Mouse (Mus musculus) G1E-ER4 (cell line): ENCODE data around the gene Eva1a. TPM values are rescaled to one million over a fixed set of nuclear protein-coding genes. Genes with fewer than 3 reads are reported as not detected.

Experiments
- GATA1 ChIP-seq: IDR thresholded peaks from one replicate; pipeline ENCODE4 v1.8.0; 2012; ENCODE audit warnings: low read length, inconsistent platforms
- polyA plus RNA-seq: library from polyadenylated mRNA; stranded (reverse); fragments of >175 nt; gene quantifications from 2 replicates; pipeline ENCODE4 v1.2.3, GENCODE M21; 2012

The Eva1a gene
- polyA plus RNA-seq, 1 experiment: not detected

DNA sequence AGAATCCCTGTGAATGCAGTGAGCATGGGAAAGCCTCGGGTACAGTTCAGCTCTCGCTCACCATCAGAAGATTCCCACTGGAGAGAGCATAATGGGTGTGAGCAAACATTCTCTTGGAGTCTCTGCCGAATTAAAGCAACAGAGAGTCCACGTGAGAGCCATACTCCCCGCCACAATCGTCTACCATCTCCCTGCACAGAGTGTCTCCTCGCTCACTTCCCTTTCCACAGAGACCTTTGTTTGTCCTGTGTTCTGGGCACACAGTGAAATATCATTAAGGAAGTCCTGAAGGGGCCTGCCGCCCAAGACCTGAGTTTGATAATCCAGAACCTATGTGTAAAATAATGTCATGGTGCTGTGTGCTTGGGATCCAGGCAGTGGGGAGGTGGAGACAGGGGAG is 10.7 kb downstream of the Eva1a start:
- TF ChIP-seq GATA1: no peak

DNA sequence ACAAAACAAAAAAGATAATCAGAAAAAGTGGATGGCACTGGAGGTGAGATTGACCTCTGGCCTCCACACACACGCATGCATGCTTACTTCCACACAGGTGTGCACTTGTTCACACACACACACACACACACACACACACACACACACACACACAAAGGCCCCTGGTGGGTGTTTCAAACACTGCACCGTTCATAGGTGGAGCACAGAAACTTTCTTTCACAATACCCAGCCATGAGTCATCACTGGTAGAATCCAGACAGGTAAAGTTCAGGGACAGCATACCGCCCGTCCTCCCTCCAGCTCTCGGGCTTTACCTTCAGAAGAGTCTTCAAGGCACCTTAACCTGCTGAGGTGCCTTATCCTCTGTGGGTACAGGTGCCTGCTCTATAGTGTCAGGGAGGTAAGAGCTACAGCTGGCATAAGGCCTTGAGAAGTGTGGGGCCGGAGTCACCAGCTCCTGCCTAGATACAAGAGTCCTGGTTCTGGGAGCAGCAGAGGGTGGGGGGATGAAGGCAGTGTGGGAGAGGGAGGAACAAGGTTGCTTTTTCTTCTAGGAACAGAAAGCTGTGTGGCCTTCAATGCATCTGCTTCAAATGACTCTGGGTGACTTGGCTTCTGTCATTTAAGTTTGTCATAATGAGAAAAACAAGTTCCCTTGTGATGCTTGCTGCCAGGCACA is 11.3 kb downstream of the Eva1a start:
- no peak for TF ChIP-seq GATA1

DNA sequence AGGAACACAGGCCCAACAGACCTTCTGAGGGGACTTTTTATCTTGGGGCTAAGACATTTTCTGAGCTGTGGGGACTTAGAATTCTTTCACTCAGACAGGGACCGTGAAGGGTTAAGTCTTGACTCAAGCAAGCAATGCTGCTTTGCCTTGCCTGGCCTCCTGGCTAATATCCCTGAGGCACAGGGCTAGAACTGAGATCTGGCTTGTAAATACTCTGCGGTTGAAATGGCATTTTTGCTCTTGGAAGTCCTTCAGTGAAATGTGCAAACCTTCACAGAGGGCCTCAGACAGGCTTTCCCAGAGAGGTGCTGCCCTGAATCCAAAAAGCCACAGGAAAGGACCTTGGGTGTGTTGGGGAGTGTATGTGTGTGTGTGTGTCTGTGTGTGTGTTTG is 11.9 kb downstream of the Eva1a start:
- TF ChIP-seq GATA1: no peak

DNA sequence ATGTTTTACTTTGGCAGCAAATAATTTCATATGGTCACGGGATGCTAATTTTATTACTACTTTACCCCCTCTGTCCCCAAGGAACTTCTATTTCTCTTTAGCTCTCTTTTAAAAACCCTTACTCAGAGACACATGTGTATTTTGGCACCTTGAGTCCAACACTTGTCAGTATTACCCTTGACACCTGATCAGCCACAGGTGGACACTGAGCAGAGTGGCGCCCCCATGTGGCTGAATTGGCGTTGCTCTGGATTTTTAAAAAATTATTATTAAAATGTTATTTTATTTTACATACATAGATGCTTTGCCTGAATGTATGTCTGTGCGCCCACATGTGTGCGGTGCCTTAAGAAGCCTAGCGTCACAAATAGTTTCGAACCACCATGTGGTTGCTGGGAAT is 14.0 kb downstream of the Eva1a start:
- TF ChIP-seq GATA1: no peak

DNA sequence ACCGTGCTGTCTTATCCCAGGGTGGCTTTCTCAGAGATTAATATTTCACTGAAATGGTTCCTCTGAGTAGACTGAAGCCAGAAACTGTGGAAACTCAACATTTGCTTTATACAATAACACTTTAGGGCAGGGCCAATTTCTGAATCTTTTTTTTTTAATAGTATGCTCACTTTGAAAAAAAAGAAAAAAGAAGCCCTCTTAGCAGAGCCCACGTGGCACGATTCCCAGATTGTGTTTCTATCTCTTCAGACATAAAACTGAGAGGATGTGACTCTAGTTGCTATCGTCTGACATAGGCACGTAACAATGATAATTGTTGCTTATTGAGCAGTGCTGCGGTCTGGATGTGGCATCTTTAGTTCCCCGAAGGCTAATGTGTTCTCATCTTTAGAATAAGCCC is 19.1 kb downstream of the Eva1a start:
- TF ChIP-seq GATA1: no peak

DNA sequence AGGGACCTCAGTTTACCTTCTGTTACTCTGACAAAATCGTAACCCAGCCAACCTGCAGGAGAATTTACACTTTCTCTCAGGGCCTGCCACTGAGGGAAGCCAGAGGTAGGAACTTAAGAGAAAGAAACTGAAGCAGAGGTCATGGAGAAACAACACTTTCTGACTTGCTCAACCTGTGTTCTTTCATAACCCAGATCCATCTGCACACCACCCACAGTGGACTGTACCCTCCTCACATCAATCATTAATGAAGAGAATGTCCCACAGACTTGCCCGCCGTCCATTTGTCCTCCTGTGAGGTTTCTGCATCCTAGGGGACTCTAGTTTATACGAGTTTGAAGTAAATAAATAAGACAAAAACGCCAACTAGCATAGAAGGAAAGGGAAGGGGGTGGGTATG is 24.4 kb downstream of the Eva1a start:
- TF ChIP-seq GATA1: no peak

DNA sequence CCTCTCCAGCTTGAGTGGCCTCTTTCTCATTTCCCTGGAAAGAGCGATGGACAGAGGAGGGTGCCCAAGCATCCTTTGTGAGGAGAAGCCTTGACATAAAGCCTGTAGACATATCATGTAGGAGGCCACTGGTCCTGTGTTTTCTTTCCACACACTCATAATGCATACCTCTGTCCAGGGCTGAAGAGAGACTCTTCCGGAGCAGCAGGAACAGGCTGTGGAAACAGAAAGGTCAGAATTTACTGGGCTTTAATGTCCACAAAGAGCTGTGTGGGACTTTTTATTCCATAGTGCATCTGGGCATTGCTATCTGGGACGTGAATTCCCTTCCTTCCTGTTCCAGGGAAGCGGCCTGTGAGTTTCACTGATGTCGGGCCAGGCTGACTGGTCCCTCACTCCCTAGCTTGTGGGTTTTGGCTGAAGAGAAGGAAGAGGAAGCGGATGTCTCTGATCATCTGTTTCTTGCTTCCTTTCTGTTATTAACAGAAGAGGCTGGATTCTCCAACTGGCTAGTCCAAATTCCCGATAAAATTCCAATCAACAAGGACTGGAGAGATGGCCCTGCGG is 25.8 kb downstream of the Eva1a start:
- no peak for TF ChIP-seq GATA1

DNA sequence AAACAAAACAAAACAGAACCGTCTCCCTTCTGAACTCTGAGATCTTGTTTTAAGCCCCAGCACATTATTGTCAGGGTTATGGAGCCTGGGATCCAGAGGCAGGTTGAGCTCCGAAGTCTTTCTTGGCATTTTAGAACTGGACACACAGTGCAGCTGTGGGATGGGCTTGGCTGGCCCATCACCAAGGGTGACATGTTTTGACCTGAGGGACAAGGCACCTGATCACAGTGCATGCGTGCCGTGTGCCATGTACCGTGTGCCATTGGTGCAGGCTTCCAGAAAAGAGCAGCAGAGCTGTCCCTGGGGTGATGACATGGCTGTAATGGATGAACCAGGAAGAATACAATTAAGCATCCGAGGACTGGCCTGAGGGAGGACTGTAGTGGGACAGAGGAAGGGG is 29.6 kb downstream of the Eva1a start:
- no peak for TF ChIP-seq GATA1

DNA sequence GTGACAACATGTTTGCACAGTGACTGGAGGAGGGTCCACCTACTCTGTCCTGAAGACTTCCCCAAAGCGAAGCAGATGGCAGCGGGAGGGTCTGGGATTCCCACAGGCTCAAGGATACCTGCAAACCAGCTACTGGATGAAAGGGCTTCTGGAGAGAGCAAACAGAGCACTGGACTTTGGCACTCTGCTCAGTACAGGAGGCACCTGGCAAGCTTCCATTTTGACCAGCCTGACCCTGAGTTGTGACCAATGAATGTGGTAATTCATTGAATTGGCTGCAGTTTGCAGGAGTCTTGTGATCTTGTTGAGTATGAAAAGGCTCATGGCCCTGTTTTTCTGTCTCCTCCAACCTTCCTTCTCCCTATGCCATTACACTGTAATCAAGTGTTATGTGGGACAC is 32.2 kb downstream of the Eva1a start:
- TF ChIP-seq GATA1: no peak

DNA sequence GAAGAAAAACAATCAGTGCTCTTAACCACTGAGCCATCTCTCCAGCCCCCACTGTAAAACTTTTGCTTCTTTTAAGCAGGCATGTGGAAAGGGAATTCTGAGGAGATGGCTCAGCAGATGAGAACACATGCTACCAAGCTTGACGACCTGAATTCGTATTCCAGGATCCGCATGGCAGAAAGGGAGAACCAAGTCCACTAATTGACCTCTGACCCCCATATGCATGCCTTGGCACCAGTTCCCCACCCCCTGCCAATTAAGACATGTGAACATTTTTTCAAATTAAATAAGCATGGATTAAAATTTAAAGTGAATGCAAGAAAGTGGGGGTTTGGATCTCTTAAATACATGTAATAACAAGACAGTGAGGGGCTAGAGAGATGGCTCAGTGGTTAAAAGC is 32.7 kb downstream of the Eva1a start:
- no peak for TF ChIP-seq GATA1

DNA sequence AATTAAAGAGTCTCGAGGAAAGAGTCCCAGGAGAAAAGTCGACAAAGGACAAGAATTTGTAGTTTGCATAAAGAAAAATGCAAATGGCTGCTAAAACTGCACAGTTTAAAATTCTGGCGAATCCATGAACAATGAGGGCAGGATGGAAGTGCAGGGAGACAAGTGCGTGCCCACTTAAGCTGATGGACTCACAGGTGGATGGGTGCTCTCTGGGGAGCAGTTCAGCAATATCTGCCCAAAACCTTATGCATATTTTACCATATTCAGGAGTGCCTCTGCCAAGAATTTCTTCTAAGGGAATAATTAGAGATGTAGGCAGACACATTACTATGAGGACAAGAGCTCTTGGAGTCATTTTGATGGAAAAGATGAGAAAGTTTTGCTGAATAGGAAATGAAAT is 35.5 kb downstream of the Eva1a start:
- TF ChIP-seq GATA1: no peak

DNA sequence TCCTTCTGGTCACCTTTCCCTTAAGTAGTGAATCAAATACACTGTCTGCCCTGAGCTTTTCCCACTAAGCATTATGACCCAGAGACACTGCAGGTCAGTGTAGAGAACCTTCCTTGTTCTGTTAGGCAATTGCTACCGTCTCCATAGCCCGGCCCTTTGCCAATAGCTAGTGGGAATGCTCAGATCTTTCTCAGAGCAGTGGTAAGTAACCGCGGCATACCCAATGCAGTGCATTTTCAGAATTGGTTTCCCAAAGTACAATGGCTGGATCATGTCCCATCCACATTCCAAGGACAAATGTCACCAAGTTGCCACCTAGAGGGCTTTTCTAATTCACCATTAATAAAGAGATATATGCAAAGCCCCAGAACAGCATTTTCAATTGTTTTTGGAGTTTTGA is 38.0 kb downstream of the Eva1a start:
- no peak for TF ChIP-seq GATA1

DNA sequence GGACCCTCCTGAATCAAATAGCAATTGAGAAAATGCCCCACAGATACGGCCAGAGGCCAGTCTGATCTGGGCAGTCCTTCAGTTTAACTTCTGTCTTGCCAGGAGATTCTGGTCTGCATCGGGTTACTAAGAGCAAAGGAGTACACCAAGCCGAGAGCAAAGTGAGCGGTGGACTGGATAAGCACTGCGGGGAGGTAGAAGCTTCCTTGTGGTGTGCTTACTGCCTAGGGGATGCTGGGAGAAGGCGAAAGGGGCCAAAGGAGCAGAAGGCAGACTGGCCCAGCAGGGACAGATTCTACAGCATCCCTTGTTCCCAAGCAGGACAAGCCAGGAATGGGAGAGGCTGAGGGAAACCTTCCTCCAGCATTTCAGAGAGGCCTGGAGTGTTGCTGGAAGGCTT is 42.8 kb downstream of the Eva1a start:
- no peak for TF ChIP-seq GATA1

DNA sequence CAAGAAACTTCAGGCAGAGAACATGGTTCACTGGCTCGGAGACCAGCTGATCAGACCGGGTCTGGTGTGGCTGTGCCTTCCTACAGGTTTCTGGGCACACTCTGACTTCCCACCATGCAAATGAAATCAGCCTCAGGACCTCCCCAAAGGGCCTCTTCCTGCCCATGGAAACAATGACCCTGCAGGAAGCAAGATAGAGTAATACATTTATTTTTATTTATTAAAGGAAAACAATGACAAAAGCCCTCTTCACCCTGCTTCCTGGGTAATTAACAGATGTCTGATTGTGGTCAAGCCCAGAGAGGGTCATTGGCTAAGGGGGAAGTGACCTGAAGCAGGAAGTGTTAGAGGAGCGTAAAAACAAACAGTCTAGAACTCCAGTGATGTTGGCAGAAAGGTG is 43.4 kb downstream of the Eva1a start:
- TF ChIP-seq GATA1: no peak

DNA sequence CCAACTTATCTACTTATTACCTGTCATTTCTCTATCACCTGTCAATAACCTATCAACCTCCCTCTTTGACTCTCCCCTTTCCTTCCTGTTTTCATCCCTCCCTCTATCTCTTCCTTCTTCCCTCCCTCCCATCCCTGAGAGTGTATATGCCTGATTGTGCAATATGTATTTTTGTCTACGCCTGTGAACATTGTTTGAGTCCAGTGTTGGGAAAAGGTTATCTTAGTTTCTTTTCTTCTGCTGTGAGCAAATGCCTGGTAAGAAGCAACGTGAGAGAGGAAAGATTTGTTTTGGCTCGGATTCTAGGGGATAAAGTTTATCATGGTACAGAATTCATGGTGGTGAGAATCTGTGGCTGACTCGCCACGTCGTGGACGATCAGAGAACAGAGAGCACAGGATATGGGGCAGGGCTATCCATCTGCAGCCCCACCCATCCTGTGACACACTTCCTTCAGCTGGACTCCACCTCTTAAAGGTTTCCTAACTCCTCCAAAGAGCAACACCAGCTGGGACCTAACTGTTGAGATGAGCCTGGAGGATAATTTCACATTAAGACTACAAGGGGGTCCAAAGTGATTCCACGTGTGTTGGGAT is 44.6 kb downstream of the Eva1a start:
- TF ChIP-seq GATA1: no peak

DNA sequence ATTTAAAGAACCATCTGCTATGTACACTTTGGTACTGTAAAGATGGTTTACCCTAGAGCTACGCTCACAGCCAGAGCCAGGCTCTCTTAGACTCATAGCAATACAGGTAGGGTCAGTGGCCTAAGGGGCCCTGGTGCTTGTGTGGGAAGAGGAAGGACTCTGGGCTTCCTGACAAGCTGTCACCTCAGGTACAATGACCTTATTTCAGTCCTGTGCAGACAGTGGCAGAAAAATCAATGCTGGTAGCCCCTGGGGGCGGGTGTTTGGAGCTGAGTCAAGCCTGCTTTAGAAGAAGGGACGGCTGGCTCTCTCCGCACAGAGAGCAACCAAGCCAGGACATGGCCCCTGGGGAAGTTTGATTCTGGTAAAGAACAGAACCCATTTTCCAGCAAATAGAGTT is 47.3 kb downstream of the Eva1a start:
- no peak for TF ChIP-seq GATA1

DNA sequence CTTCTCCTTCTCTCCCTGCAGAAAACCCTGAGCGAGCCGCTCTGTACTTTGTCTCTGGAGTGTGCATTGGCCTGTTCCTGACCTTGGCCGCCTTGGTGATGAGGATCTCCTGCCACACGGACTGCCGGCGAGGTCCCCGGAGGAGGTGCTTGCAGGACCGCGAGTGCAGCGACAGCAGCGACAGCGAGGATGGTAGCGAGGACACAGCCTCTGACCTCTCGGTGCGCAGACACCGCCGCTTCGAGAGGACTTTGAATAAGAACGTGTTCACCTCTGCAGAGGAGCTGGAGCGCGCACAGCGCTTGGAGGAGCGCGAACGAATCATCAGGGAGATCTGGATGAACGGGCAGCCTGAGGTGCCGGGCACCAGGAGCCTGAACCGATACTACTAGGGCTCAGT is 50.9 kb downstream of the Eva1a start:
- TF ChIP-seq GATA1: no peak
